ENCODE assay signal across 22 mouse cellular contexts in the genomic region with DNA sequence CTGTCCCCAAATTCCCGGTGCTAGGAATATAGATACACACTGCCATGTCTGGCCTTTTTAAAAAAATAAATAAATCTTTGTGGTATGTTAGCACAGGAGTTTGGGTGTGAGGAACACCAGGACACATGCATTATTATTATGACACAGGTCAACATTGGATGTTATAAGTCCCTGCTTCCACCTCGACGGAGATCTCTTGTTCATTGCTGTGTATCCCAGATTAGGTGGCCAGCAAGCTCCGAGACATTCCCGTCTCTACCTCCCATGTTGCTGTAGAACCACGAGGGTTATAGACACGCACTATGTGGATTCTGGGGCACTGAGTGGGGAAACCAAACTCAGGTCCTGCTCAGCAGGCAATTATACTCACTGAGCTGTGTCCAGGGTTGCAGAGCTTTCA. TPM values are rescaled to one million over a fixed set of nuclear protein-coding genes. Genes with fewer than 3 reads are reported as not detected.
"Had no signal": no experiment of that assay in that cellular context is flagged by ENCODE, and none has a peak within 500 bp of the region (broad histone marks: within the 10 kb centered on the region; RNA-seq: fewer than 3 reads in every experiment).

No protein-coding gene starts in this region.

- H3K27me3 ChIP-seq: neural tube, embryonic 13.5 days; neural tube, embryonic 15.5 days; stomach, embryonic 15.5 days had no signal

- H3K27ac ChIP-seq: neural tube, embryonic 13.5 days; neural tube, embryonic 15.5 days; stomach, embryonic 15.5 days; stomach, postnatal 0 days had no signal

- H3K9me3 ChIP-seq: neural tube, embryonic 13.5 days; neural tube, embryonic 15.5 days; stomach, embryonic 15.5 days had no signal

- H3K4me1 ChIP-seq: neural tube, embryonic 15.5 days; stomach, embryonic 15.5 days had no signal

- H3K4me2 ChIP-seq: neural tube, embryonic 13.5 days; neural tube, embryonic 15.5 days; stomach, embryonic 15.5 days had no signal

- H3K9ac ChIP-seq: neural tube, embryonic 13.5 days; neural tube, embryonic 15.5 days; stomach, embryonic 15.5 days had no signal

- DNase-seq: retina, postnatal 1 day; right cerebral cortex, adult 18-20 months; right cerebral cortex, postnatal 14 days; right cerebral cortex, postnatal 25 days; right cerebral cortex, postnatal 4 days; spleen, adult 18-20 months; thymus, adult 18-20 months; thymus, adult 2 months; thymus, postnatal 14 days; thymus, postnatal 25 days; thymus, postnatal 36 days; thymus, postnatal 4 days had no signal

- H3K4me3 ChIP-seq: neural tube, embryonic 13.5 days; neural tube, embryonic 15.5 days; stomach, embryonic 15.5 days had no signal

RNA-seq across cellular contexts. Expression of a gene that starts 52.1 kb away (rescaled TPM):
- total RNA-seq: neutrophil, adult 5-6 weeks had no signal
- polyA plus RNA-seq: neural tube, embryonic 15.5 days; small intestine, adult 2 months; spleen, adult 2 months; stomach, embryonic 15.5 days; stomach, embryonic 16.5 days; stomach, postnatal 0 days; testis, adult 2 months; thymus, adult 2 months; urinary bladder, adult 2 months had no signal
